Mouse (Mus musculus) left cerebral cortex, postnatal 4 days (tissue): ENCODE results near the gene Sapcd1. TPM values are rescaled to one million over a fixed set of nuclear protein-coding genes. Genes with fewer than 3 reads are reported as not detected.

Experiments
- DNase-seq: peaks from one replicate; pipeline ENCODE4 v3.0.0-alpha.2; 2022
- intact Hi-C: fragments of 180-260 bp; cut with DNase I; formaldehyde crosslinking; loops from one replicate; pipeline ENCODE4 v1.15.1; 2025
- total RNA-seq, 2 experiments: library from RNA; stranded (reverse); gene quantifications; 2 replicates each; pipeline ENCODE4 v1.2.3; 2021

Sapcd1 gene
- total RNA-seq, result under 1 TPM; 0.98 to 0.99 TPM

DNA sequence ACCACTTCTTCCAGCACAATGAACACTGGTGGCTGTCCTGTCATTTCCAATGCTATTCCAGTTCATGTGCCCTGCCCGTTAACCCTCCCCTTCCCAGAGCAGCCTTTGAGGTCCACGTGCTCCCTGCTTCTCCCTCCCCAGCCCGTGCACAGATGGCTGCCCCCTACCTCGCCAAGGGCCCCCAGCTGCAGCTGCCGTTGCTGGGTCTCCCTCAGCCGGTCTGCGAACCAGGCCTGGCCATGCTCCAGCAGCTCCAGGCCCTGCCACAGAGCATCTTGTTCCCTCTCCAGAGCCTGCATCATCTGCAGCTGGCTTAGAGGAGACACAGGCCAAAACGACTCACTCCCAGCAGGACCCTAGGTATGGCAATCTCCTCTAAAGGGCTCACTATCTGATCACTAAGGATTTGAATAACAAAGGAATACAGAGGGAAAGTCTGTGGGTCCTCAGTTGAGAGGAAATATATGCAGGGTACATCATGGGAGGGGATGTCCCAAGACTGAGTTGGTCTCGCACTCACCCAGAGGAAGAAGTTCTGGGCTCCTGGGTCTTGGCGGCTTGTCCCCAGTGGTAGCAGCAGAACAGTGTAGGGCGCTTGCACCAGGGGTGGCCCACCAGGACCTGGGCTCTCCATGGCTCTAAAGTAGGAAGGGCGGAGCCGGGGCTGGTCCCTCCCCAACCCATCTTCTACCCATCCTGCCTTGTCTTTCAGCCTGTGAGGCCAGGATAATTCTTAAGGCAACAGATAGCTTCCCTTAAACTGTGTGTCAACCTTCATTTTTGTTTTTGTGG, at the start of gene Sapcd1:
Gene Sapcd1 (minus strand): TSS at position 740 of the 792 bp plus-strand sequence.
- peak; percentile 96 for DNase-seq
- intact Hi-C loops, result no loop called here

DNA sequence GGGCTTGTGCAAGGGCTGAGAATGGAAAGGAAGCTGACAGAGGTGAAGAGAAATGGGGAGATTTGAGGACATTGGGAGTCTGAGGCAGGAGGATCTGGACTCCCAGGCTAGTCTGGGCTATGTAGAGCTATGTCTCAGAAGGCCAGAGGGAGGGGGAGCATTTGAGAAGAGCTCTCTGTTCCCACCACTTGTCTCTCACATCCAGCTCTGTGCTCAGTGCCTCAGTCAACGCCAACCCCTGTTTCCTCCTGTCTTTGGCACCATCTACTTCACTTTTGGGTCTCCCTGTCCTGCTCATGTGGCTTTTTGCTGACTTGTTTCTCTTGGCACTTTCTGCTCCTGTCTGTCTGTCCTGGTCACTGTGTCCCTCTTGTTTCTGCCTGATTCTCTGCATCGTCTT, 49.5 kb upstream of the Sapcd1 start:
- intact Hi-C loops, result no loop called here
- DNase-seq, result no peak

- no peak for DNase-seq
- intact Hi-C loops, result no loop called here
Observed at GRCm38 (mm10) chr17:35076507-35077176, 48.8 kb upstream of the Sapcd1 start, which contains the start of gene Ly6g6e. TSS of gene Ly6g6e (plus strand) at chr17:35076902.

GRCm38 (mm10) chr17:35074097-35074496, 46.3 kb upstream of the Sapcd1 start:
- intact Hi-C loops, result no loop called here
- DNase-seq, result peak; percentile 48

GRCm38 (mm10) chr17:35071454-35071853, 43.6 kb upstream of the Sapcd1 start:
- DNase-seq, result no peak
- intact Hi-C loops, result no loop called here

- no peak for DNase-seq
- intact Hi-C loops, result no loop called here
Observed at GRCm38 (mm10) chr17:35070556-35071229, 42.9 kb upstream of the Sapcd1 start.

DNA sequence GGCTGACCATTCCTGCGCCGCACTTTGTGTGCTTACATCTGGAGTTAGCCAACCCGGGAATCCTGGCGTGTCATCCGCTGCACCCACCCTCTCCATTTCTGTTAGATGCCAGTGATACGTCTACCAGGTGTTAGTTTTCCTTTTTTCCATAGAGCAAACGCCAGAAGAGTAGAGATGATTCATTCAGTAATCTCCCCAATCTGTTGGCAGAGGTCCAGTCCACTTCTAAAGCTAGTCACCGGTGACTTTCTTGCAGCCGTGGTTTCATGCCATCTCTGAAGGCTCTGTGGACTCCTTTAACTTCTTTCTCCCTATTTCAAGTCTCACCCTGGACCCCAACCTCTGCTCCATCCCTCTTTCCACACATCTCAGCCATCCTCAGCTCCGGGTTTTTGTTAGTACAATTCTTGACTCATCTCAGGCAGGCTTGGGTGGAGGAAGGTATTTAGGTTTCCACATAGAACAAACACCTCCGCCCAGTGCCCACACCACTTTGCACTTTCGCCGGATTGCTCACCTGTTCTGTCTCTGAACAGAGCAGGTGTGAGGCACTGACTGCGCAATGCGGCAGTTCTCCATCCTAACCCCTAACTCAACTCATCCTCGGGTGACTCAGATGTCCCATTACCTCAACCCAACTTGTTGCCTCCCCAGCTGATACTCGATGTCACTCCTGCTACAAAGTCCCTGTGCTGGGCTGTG, 40.5 kb upstream of the Sapcd1 start:
- no peak for DNase-seq
- intact Hi-C loops, result no loop called here

DNA sequence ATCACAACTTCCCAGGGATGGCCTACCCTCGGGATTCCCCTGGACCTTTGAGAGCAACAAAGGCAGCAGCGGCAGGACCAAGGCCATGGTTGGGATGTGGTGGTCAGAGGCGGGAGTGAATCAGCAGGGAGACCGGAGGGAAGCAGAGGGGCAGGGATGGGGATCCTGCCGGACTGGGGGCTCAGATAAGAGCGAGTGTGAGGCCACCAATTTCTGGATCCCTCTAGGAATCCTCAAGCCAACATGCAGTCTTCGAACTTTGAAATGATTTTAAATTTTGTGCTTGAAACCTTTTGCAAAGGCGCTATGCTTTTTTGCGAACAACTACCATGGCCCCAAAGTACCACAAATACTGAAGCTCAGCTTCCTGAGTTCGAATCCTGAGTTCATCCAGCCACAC, 38.3 kb upstream of the Sapcd1 start, which contains the start of gene Mpig6b:
Gene Mpig6b (minus strand): TSS at position 101 of the 400 bp plus-strand sequence.
- intact Hi-C loops, result no loop called here
- no peak for DNase-seq

- intact Hi-C loops, result no loop called here
- DNase-seq, result no peak
Observed at GRCm38 (mm10) chr17:35064951-35065947, 37.4 kb upstream of the Sapcd1 start, which contains the start of gene Ly6g6c. TSS of gene Ly6g6c (plus strand) at chr17:35065388.

GRCm38 (mm10) chr17:35064378-35064877, 36.6 kb upstream of the Sapcd1 start:
- no peak for DNase-seq
- intact Hi-C loops, result no loop called here

DNA sequence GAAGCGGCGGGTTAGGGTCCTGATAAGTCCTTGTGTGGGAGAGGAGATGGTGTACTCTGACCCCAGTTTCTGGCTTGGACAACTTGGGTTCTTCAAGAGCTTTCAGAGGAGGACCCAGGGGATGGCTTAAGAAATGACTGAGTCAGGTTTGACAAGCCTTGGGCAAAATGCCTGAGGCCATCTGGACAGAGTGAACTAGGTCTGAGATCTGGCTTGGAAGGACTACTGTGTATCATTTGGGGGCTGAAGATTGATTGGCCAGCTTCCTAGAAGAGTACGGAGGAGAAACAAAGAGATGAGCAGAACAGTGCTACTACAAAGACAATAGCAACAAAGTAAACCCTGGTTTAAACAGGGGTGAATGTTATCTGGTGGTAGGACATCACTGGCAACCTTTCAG, 35.6 kb upstream of the Sapcd1 start:
- DNase-seq, result peak; percentile 70
- intact Hi-C loops, result no loop called here

DNA sequence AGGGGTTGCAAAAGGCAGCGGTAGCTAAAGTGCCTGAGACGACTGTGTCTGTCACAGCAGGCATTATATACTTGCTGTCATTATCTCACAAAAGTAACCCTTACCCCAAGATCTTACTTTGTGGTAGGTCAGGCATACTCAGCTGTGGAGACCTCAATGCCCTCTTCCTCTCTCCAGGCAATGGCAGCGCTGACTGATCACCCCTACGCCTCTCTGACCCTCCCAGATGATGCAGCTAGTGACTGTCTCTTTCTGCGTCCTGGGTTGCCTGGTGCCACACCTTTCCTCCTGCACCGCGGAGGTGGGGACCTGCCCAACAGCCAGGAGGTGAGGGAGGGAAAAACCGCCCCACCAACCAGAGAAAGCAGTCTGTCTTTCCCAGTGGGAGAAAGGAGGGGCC, 33.5 kb upstream of the Sapcd1 start:
- DNase-seq, result no peak
- intact Hi-C loops, result no loop called here

- intact Hi-C loops, result no loop called here
- DNase-seq, result no peak
Observed at GRCm38 (mm10) chr17:35060737-35061297, 33.0 kb upstream of the Sapcd1 start.

GRCm38 (mm10) chr17:35060071-35060470, 32.3 kb upstream of the Sapcd1 start:
- DNase-seq, result no peak
- intact Hi-C loops, result no loop called here

- intact Hi-C loops, result loop anchor here (1.0 kb wide), 1 partner anchor 38 kb away; no protein-coding TSS in a partner anchor
- DNase-seq, result peak; percentile 97
Observed at GRCm38 (mm10) chr17:35058911-35059892, 31.4 kb upstream of the Sapcd1 start, which contains the start of gene Ddah2. TSS of gene Ddah2 (plus strand) at chr17:35059035.

DNA sequence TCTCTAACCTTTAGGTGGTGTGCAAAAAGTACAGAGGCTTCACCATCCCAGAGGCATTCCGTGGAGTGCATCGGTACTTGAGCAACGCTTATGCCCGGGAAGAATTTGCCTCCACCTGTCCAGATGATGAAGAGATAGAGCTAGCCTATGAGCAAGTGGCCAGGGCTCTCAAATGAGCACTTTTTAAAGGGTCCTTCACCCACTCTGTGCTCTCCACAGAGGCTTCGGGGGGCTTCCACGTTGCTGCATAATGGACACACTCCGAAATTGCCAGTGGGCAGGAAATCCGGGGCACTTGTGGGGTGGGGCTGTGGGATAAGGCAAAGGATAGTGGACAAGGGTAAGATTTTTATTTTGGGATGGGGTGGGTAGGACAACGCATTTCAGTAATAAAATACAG, 30.5 kb upstream of the Sapcd1 start:
- intact Hi-C loops, result no loop called here
- DNase-seq, result no peak

DNA sequence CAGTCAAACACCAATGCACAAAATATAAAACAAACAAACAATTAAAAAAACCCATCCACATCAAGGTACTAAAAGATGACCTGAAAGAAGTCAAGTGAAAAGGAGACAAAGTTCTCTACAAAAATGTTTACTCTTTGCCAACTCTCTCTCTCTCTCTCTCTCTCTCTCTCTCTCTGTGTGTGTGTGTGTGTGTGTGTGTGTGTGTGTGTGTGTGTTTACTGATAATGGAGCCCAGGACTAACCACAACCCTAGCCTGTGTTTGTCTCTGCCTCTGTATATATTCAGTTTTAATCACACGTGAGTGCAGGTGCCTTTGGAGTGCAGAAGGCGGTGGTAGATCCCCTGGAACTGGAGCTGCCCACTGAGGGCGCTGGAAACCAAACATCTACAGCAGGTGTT, 29.3 kb upstream of the Sapcd1 start:
- intact Hi-C loops, result no loop called here
- no peak for DNase-seq
